In the genomic region with DNA sequence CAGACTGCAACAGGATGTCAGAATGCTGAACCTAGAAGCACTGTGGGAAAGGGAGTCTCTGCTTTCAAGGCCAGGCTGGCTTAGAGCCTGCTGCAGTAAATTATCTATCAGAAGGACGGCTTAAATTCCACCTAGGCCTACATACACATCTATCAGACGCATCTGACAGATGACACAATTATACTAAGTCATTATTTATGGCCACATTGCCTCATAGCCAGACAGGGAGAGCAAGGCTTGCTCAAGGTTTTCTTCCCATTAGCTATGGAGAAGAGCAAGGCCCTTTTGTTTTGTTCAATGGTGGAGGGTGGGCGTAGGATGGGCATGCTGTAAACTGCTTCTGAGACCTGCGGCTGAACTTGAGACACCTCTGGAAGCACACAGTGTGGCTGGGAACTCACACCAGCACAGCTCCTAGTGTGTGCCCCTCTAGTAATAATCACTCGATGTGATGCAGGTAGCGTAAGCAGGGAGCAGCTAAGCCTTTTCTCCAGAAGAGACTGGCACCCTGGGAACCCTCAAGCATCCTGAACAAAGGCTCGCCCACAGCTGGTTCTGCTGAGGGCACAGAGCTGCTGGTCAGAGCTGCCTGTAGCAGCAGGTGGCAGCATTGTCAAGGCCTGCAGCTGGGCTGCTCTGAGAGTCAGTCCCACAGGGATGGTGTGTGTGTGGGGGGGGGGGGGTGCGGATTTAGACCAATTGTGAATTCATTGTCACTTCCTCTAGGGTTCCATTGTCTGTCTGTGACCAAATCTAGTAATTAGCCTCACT, we compare ENCODE assay signal across 8 mouse cellular contexts.
DNase-seq lines count a peak whose midpoint lies in the region; ATAC-seq and TF ChIP-seq lines count a peak whose summit lies in the region.

No protein-coding gene starts in this region.

- DNase-seq in frontal cortex, postnatal 36 days (ENCODE audit: low spot score in 2 of 2), result no peak
- no peak for DNase-seq in testis, postnatal 14 days (ENCODE audit: low spot score)
- DNase-seq in lung, postnatal 4 days, result peak; percentile 6 to 27
- no peak for DNase-seq in testis, postnatal 10 days (ENCODE audit: low spot score)
- no peak for DNase-seq in layer of hippocampus, adult 8-10 months (ENCODE audit: low spot score in 2 of 2)

- peak; percentile 33; the same call in 1 of the 2 replicates for TF ChIP-seq CTCF in testis, adult 2 months (IDR thresholded peaks at IDR 0.05; ENCODE audit: control insufficient read depth, insufficient read depth, insufficient replicate concordance, low read depth, low read length)

- H3K36me3 ChIP-seq in testis, adult 2 months (ENCODE audit: control insufficient read depth, insufficient read depth, low read length), result no peaks in the 10 kb centered on the region
- no peaks in the 10 kb centered on the region for H3K36me3 ChIP-seq in hindbrain, embryonic 15.5 days

- no peaks in the 10 kb centered on the region for H3K27me3 ChIP-seq in testis, adult 2 months (ENCODE audit: control insufficient read depth, insufficient read depth, low read length)
- no peaks in the 10 kb centered on the region for H3K27me3 ChIP-seq in hindbrain, embryonic 15.5 days

- H3K27ac ChIP-seq in testis, adult 2 months (ENCODE audit: control insufficient read depth, insufficient read depth, low read depth, low read length), result no peak overlapping the region
- no peak overlapping the region for H3K27ac ChIP-seq in hindbrain, embryonic 15.5 days (replicated peaks)

- H3K4me1 ChIP-seq in testis, adult 2 months (ENCODE audit: control insufficient read depth, insufficient read depth, low read length), result no peaks in the 10 kb centered on the region
- peaks cover 9% of the 10 kb centered on the region; the same call in 1 of the 2 replicates for H3K4me1 ChIP-seq in hindbrain, embryonic 15.5 days (replicated peaks)

- no peak overlapping the region for H3K9ac ChIP-seq in hindbrain, embryonic 15.5 days

- no peak overlapping the region for H3K4me3 ChIP-seq in testis, adult 2 months (ENCODE audit: control insufficient read depth, low read depth, low read length)
- H3K4me3 ChIP-seq in hindbrain, embryonic 15.5 days, result no peak overlapping the region

- no peak overlapping the region for H3K4me2 ChIP-seq in hindbrain, embryonic 15.5 days

- H3K9me3 ChIP-seq in hindbrain, embryonic 15.5 days, result no peaks in the 10 kb centered on the region

- no peak for TF ChIP-seq POLR2A in testis, adult 2 months (IDR thresholded peaks at IDR 0.05; ENCODE audit: control insufficient read depth, low read depth, low read length)

- WGBS in hindbrain, embryonic 15.5 days, result 37% methylated on average over 8 of the region's 8 CpGs

- ATAC-seq in frontal cortex, adult (ENCODE audit: low TSS enrichment), result peak; percentile 52; the same call in 1 of the 2 replicates
- ATAC-seq in hindbrain, embryonic 15.5 days (ENCODE audit: low FRiP score, low read depth), result peak; percentile 82

Comparison
In these comparisons a context has a peak if more than half of its experiments do, and no peak if none do; other contexts are left out.
1. DNase-seq: peak in lung, postnatal 4 days (2 of 2); none in frontal cortex, postnatal 36 days (0 of 2), testis, postnatal 14 days (single experiment), testis, postnatal 10 days (single experiment) and layer of hippocampus, adult 8-10 months (0 of 2).